Mouse (Mus musculus) spleen, adult 2 months (tissue): Measurements from ENCODE around the gene Ddc.

Experiments used
- CTCF ChIP-seq: fragments of 200-500 bp; IDR thresholded peaks from 2 replicates; pipeline ENCODE4 v1.5.1; 2011; ENCODE audit warnings: mild to moderate bottlenecking, inconsistent platforms; ENCODE audit not compliant: insufficient read depth, insufficient read length, insufficient replicate concordance; ENCODE audit errors: extremely low read depth
- POLR2A ChIP-seq: fragments of 200-500 bp; IDR thresholded peaks from 2 replicates; pipeline ENCODE4 v1.6.1; 2011; ENCODE audit warnings: low read depth, low read length, inconsistent platforms

GRCm38 (mm10) chr11:11898496-11898895, 552 bp upstream of the Ddc start:
- TF ChIP-seq CTCF (no peak), POLR2A (no peak)
